Mouse (Mus musculus) MEL (cell line): ENCODE data around the gene H2-K1.

ENCODE experiments used
- CTCF ChIP-seq, 3 experiments: IDR thresholded peaks in 2 of 3; conservative IDR thresholded peaks in 1 of 3; 2 replicates each; pipeline ENCODE4 v1.5.1; 2011 to 2012; ENCODE audit warnings: low read length in 3 of 3, low read depth in 2 of 3, mild to moderate bottlenecking in 2 of 3, improper control_type of control experiment in 1 of 3, inconsistent platforms in 1 of 3, mixed read lengths in 1 of 3, moderate library complexity in 1 of 3; ENCODE audit not compliant: control insufficient read depth in 1 of 3, insufficient read depth in 1 of 3, poor library complexity in 1 of 3, severe bottlenecking in 1 of 3
- EP300 ChIP-seq, 2 experiments: IDR thresholded peaks; 2 replicates each; pipeline ENCODE4 v1.6.1; 2011; ENCODE audit warnings: improper control_type of control experiment in 2 of 2, low read length in 2 of 2, low read depth in 1 of 2, mild to moderate bottlenecking in 1 of 2
- GATA1 ChIP-seq: IDR thresholded peaks from 2 replicates; pipeline ENCODE4 v1.6.1; 2011; ENCODE audit warnings: low read depth, low read length, improper control_type of control experiment
- KAT2A ChIP-seq: conservative IDR thresholded peaks from 2 replicates; pipeline ENCODE4 v1.6.1; 2012; ENCODE audit warnings: low read depth, low read length, improper control_type of control experiment, inconsistent platforms
- MAZ ChIP-seq: IDR thresholded peaks from 2 replicates; pipeline ENCODE4 v1.6.1; 2012; ENCODE audit warnings: low read depth, mild to moderate bottlenecking, inconsistent platforms, low read length, improper control_type of control experiment
- MXI1 ChIP-seq: IDR thresholded peaks from 2 replicates; pipeline ENCODE4 v1.6.1; 2011; ENCODE audit warnings: mild to moderate bottlenecking, low read depth, low read length, improper control_type of control experiment
- MYB ChIP-seq: IDR thresholded peaks from 2 replicates; pipeline ENCODE4 v1.6.1; 2011; ENCODE audit warnings: mild to moderate bottlenecking, low read depth, low read length, improper control_type of control experiment
- POLR2A ChIP-seq, 2 experiments: IDR thresholded peaks; 2 replicates each; pipeline ENCODE4 v1.6.1; 2011 to 2012; ENCODE audit warnings: low read length in 2 of 2, mild to moderate bottlenecking in 2 of 2, control low read depth in 1 of 2, improper control_type of control experiment in 1 of 2, low read depth in 1 of 2, moderate library complexity in 1 of 2; ENCODE audit not compliant: control insufficient read depth in 1 of 2, insufficient read depth in 1 of 2, poor library complexity in 1 of 2
- TCF12 ChIP-seq: IDR thresholded peaks from 2 replicates; pipeline ENCODE4 v1.6.1; 2014; ENCODE audit warnings: low read depth, mild to moderate bottlenecking, inconsistent platforms, low read length, improper control_type of control experiment, moderate library complexity
- USF1 ChIP-seq: IDR thresholded peaks from 2 replicates; pipeline ENCODE4 v1.6.1; 2014; ENCODE audit warnings: low read depth, mild to moderate bottlenecking, inconsistent platforms, low read length, improper control_type of control experiment, moderate library complexity
- USF2 ChIP-seq, 2 experiments: IDR thresholded peaks; 2 replicates each; pipeline ENCODE4 v1.6.1; 2011 to 2012; ENCODE audit warnings: improper control_type of control experiment in 2 of 2, low read length in 2 of 2, borderline replicate concordance in 1 of 2, inconsistent platforms in 1 of 2, low read depth in 1 of 2, mild to moderate bottlenecking in 1 of 2; ENCODE audit not compliant: insufficient read depth in 1 of 2

- TF ChIP-seq GATA1 (no peak), CTCF (IDR thresholded peaks at IDR 0.05 in 2 of 3, conservative IDR thresholded peaks at IDR 0.05 in 1 of 3; ENCODE audit: control insufficient read depth in 1 of 3, insufficient read depth in 1 of 3, low read depth in 2 of 3, low read length in 3 of 3, poor library complexity in 1 of 3, severe bottlenecking in 1 of 3) (no peak), EP300 (IDR thresholded peaks at IDR 0.05; ENCODE audit: low read depth in 1 of 2, low read length in 2 of 2) (no peak), MYB (no peak), USF1 (no peak), USF2 (IDR thresholded peaks at IDR 0.05; ENCODE audit: borderline replicate concordance in 1 of 2, insufficient read depth in 1 of 2, low read depth in 1 of 2, low read length in 2 of 2) (no peak), POLR2A (IDR thresholded peaks at IDR 0.05; ENCODE audit: control insufficient read depth in 1 of 2, insufficient read depth in 1 of 2, low read depth in 1 of 2, low read length in 2 of 2, poor library complexity in 1 of 2) (no peak), MAZ (no peak), MXI1 (no peak), KAT2A (no peak), TCF12 (no peak)
Observed at GRCm38 (mm10) chr17:34006570-34006969, 6.4 kb upstream of the H2-K1 start.
